Mouse (Mus musculus) 416B (cell line): Measurements from ENCODE around the gene Rbm5.
A peak's percentile ranks its signal among the peaks of the same experiment; 100 is the strongest.

ENCODE experiments used
- DNase-seq: peaks from one replicate; pipeline ENCODE4 v3.0.0; 2011; ENCODE audit warnings: low read depth

Rbm5 gene

DNA sequence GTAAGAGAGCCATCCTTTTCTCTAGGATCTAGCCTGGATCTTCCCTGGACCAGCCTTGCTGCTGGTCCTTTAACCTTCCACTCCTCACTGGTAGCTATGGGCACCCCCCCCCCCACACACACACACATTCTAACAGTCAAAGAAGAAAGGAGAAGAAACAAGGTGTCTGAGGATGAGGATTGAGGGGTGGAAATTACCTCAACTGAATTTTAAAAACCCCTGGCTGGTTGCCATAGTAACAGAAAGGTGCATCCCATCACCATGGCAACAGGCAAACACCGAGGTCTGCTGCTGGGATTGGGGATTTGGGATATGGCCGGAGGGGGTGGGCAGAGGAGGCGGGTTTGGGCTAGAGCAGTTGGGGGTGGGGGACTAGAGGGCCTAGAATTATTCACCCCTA lies 41.1 kb downstream of the Rbm5 start:
- DNase-seq = no peak

DNA sequence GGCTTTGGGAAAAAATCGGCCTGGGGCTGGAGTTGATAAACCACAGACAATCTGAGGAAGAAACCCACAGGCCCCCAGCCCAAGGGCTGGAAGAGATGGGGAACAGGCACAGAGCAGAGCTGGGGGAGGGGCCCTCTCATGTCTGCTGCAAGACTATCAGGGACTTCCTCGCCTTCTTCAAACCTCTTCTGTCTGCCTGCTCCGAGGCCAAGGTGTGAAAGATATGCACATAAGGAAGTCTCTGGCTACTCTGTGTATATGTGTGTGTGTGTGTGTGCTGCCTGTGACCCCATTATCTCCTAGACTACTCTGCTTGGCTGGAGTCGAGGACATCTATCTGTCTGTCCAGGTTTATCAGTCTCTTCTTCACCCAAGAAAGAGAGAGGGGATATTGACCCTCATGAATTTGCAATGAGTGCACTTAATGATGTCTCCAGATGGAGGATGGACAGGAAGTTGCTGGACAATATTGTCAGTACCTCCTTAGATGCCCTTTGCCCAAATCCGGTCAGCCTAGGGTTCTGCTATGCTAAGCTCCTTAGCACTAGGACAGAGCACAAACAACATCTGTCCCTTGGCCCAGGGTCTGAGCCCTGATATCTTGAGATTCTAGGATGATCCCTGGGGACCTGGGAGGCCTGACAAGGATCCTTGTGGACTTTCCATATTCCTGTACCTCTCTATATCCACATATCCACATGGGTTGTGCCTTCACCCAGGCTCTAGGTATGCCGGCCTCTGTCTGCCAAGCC lies 41.7 kb downstream of the Rbm5 start:
- DNase-seq = no peak

DNA sequence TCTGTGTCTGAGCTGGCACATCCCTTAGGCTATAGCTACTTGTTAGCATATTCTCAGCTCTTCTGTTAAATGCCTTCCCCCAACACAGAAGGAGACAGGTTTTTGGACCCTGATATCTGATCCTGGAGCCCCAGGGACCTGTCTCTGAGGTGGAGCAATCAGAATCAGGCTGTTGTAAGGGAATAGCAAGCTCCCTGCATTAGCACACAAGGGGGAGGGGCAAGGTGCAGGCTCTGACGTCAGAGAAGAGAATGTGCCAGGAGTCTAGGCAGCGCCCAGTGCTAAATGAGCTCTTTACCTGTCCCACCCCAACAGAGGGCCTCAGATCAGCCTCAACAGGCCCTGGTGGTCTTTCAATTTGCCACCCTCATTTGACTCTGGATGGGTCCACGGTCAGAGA lies 43.8 kb downstream of the Rbm5 start:
- DNase-seq = no peak

- DNase-seq = peak; percentile 96
Measured at GRCm38 (mm10) chr9:107724796-107725195, 46.0 kb downstream of the Rbm5 start.

GRCm38 (mm10) chr9:107723794-107724531 lies 46.8 kb downstream of the Rbm5 start:
- peak; percentile 69 for DNase-seq

GRCm38 (mm10) chr9:107723292-107723691 lies 47.5 kb downstream of the Rbm5 start:
- DNase-seq = no peak

- DNase-seq = no peak
Measured at GRCm38 (mm10) chr9:107718781-107719540, 51.8 kb downstream of the Rbm5 start.

DNA sequence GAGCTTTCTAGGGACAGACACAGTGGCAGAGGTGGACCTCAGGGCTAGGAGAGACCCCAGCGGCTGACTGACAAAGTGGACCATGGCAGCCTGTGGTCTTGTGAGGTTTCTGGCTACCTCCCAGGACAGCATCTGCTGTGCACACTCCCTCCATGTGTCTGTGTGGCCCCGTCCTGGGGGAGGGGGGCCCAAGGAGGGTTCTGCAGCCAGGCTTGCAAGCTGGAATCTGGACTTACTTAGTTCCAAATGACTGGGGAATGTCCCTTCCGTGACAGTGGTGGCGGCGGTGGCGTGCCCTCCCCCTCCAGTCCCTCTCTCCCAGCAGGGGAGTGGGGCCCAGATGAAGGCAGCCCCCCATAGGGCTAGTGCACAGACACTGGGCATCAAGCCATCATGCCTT lies 53.8 kb downstream of the Rbm5 start:
- DNase-seq = no peak

DNA sequence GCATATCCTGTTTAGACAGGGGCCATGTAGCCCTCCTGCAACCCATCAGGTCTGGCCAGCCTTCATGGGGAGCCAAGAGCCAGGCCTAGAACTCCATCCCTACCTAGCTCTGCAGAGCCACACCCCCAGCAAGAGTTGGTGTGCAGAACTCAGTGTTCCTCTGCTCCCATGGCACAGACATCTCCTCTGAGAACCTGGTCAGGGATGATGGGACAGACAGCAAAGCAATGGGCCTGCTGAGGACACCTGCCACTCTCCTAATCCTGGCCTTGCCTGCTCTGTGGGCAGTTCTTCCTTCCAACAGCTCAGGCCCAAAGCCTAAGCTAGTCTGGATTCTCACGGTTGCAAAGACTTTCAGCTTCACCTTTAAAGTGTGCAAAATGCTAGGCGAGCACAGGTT lies 55.2 kb downstream of the Rbm5 start:
- DNase-seq = no peak

GRCm38 (mm10) chr9:107714221-107714952 lies 56.4 kb downstream of the Rbm5 start:
- peak; percentile 46 for DNase-seq

- peak; percentile 70 for DNase-seq
Measured at GRCm38 (mm10) chr9:107709697-107710483, 60.9 kb downstream of the Rbm5 start, which contains the start of gene Sema3f. Gene Sema3f, minus strand, starts transcription at chr9:107710475.

- DNase-seq = peak; percentile 33
Measured at GRCm38 (mm10) chr9:107709096-107709696, 61.6 kb downstream of the Rbm5 start.

GRCm38 (mm10) chr9:107708439-107709095 lies 62.2 kb downstream of the Rbm5 start:
- DNase-seq = no peak

- peak; percentile 62 for DNase-seq
Measured at GRCm38 (mm10) chr9:107707701-107708438, 62.9 kb downstream of the Rbm5 start.

- DNase-seq = no peak
Measured at GRCm38 (mm10) chr9:107706781-107707211, 64.0 kb downstream of the Rbm5 start.

DNA sequence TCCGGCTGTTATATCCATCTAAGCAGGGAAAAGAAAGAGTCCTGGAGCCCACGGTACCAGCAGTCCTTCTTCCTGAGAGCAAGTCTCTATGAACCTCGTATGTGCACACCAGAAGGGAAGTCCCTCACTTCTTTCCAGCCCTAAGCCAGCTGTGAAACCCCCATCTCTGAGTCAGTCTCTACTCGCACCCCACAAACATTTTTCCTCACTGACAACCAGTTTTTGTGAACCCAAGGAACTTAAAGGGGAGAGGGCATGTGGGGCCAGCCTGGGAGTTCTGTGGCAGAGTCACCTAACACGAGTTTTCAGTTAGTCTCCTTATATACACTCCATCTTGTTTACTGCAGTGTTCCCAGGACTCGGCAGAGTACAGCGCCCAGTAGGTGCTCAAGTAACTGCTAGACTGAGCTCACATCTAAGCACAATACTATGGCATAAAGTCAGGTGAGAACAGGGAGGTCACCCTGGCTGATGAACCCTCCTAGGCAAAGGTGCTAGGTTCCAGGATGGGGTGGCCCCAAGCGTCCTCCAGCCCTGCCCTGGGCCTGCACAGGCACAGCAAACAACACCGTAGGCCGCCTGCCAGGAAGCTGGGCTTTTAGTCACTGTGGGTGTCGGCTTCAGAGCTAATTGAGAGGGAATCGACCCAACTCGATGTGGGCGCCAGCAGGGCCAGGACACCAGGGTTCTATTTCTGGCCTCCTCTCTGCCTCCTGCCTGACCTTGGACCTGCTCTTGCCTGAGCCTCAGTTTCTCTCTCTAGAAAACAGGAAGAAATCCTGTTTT lies 67.3 kb downstream of the Rbm5 start:
- DNase-seq = no peak

GRCm38 (mm10) chr9:107702606-107703185 lies 68.1 kb downstream of the Rbm5 start:
- no peak for DNase-seq

DNA sequence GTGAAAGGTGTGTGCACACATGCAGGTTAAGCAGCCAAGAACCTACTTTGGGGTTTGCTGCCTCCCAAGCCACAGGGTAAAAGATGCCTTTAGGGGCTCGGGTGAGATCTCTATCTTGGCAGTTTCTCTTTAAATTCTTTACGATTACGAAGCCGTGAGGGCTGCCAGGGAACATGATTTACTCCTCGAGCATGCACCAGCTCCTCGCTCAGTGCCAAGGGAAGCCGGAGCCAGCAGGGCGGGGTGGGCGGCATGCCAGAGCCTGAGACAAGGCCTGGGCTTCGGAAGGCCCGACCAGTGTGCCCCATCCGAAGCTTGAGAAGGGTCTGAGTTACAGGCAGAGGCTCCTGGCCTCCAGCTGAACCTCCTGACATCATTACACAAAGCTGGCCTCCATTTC lies 69.2 kb downstream of the Rbm5 start:
- no peak for DNase-seq
